Mouse (Mus musculus) adrenal gland, postnatal 25 days (tissue): Measurements from ENCODE around the gene Nvl. TPM values are rescaled to one million over a fixed set of nuclear protein-coding genes. Genes with fewer than 3 reads are reported as not detected.

Experiments
- DNase-seq: peaks from one replicate; pipeline ENCODE4 v3.0.0; 2021; ENCODE audit warnings: mixed read lengths
- long read RNA-seq: library from polyadenylated mRNA; stranded (forward); transcript quantifications from one replicate; pipeline ENCODE4 v2.0.0, GENCODE M21; 2021
- total RNA-seq: library from RNA; stranded (reverse); gene quantifications from 2 replicates; pipeline ENCODE4 v1.2.3, GENCODE M21; 2021

The Nvl gene
- 24.6 and 25.4 TPM in 2 replicates for total RNA-seq
- long read RNA-seq, full-length matches to known transcripts, result 4 of 18 reads
- long read RNA-seq, partial matches to known transcripts, result 7 of 18 reads
- long read RNA-seq, other reads (novel, unspliced or antisense), result 7 of 18 reads

DNA sequence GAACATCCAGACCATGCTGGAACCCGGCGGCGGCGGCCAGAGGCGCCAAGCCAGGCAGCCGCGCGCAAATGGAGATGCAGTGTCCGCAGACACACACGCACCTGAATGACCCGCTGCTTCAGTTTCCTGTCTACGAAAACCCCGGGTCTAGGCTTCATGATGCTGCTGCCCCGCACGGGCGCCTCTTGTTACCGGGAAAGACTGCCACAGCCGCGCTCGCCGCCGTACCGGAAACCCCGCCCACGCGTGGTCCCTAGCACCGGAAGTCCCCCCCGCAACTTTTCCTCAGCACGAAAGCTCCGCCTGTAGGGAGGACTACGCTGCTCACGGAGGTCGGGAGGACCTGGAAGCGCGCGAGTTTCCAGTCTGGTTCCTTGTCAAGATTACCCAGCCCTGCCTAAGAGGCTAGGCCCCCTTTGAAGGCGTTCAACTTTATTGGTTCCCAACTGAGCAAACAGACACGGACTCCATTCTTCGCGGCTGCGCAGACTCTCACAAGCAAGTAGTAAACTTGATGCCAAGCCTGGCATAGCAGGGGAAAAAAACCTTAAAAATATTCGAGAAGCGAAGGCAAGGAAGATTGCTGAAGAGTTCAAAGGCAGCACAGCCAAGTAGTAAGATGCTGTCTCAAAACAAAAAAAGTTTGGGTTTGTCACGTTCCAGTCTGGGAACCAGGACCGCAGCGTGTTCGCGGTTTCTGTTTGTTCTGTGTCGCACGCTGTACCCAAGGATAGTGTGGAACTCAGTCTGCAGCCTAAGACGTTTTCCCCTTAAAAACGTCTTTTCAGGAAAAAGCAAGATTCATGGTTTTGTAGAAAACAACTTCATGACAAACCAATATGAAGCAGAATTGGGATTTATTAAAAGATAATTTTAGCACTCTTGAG lies at the start of gene Nvl, which contains the start of gene Cnih4:
Nvl (minus strand) TSS at position 255 of the 887 bp plus-strand sequence.
Cnih4 (plus strand) TSS at position 744 of the 887 bp plus-strand sequence.
- peak; percentile 91 for DNase-seq

DNA sequence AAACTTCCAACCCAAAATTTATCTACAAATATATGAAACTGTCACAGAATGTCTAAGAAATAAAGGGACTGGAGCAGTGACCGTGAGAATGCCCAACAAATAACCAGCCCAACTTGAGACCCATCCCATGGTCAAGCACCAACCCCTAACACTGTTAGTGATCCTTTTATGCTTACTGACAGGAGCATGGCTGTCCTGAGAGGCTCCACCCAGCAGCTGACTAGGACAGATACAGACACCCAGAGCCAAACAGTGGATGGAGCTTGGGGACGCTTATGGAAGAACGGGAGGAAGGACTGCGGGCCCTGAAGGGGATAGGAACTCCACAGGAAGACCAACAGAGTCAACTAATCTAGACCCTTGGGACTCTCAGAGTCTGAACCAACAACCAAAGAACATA lies 44.9 kb upstream of the Nvl start:
- DNase-seq, result no peak

GRCm38 (mm10) chr1:181170210-181170609 lies 26.2 kb upstream of the Nvl start:
- DNase-seq, result no peak

DNA sequence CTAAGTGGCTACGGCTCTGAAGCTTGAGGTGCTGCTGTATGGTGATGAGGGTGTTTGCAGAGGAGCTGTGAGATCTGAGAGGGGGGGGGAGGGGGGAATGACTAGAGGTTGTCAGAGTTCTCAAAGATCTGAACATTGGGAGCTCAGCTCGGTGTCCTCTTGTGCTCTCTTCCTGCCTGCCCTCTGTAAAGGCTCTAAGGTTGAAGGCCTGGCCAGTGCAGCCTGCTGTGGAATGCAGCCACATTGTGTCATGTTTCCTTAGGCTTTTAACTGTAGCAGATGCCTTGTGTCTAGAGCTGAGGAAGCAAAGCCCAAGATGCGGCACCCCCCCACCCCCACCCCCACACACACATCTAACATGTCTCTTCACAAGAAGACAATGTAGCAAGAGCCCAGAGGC lies 24.4 kb upstream of the Nvl start:
- DNase-seq, result no peak

DNA sequence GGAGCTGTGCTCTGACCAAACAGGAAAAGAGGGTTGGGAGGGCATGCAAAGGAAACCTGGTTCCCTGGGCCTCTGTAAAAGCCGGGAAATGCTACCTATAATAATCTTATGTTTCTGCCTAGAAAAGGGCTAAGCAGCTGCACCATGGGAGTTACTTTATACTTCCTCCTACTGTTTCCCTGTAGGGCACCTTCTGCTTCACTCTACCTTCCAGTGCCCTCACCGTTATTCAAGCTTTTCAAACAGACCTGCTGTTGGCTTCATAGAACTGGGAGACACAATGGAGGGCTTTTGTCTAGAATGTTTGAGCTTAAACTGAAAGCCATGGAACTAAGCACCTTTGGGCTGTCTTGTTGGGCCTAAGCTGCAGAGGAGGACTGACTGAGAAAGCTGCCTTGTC lies 23.8 kb upstream of the Nvl start:
- DNase-seq, result no peak

GRCm38 (mm10) chr1:181151541-181151940 lies 7.5 kb upstream of the Nvl start:
- DNase-seq, result no peak

GRCm38 (mm10) chr1:181150827-181151534 lies 7.0 kb upstream of the Nvl start:
- DNase-seq, result peak; percentile 90

GRCm38 (mm10) chr1:181150431-181150826 lies 6.4 kb upstream of the Nvl start:
- no peak for DNase-seq

DNA sequence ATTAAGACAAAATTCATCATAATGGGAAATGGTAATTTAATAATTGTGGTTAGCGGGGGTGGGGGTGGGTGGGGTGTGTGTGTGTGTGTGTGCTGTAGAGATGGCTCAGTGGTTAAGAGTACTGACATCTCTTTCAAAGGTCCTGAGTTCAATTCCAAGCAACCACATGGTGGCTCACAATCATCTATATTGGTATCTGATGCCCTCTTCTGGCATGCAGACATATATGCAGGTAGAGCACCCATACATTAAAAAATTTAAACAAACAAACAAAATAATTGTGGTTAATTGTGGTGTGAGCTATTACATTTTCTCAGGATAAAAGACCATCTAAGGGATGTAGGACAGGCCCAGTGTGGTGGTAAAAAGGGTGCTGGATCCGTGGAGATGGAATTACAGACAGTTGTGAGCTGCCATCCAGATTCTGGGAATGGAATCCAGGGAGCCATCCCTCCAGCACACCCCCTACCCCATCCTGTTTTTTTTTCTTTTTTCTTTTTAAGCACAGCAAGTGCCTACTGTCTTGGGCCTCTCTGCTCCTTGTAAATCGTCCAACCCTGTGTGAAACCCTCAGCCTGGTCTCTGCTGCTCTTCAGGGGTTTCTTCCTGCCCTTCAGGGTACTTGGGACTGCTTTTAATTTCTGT lies 5.5 kb upstream of the Nvl start:
- no peak for DNase-seq

- DNase-seq, result no peak
Observed at GRCm38 (mm10) chr1:181148540-181148939, 4.5 kb upstream of the Nvl start.

- DNase-seq, result no peak
Observed at GRCm38 (mm10) chr1:181146187-181146586, 2.2 kb upstream of the Nvl start.

GRCm38 (mm10) chr1:181144966-181145365 lies 962 bp upstream of the Nvl start:
- DNase-seq, result no peak

GRCm38 (mm10) chr1:181143609-181143949 lies 425 bp downstream of the Nvl start:
- DNase-seq, result no peak

GRCm38 (mm10) chr1:181138730-181139129 lies 5.3 kb downstream of the Nvl start:
- no peak for DNase-seq

DNA sequence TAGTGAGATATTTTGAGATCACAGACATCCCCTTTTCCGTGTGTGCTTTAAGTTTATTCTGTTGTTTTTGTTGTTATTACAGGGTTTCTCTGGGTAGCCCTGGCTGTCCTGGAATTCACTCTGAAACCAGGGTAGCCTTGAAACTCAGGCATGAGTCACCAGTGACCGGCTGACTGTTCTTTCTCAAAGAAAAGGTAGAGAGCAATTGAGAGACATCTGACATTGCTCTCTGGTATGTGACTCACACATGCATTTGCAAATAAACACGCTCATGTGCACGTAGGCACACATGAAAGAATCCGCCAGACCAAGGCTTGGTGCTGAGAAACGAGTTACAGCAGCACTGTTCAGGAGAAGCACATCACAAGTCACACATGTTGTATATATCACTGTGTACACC lies 12.1 kb downstream of the Nvl start:
- DNase-seq, result peak; percentile 44

- DNase-seq, result peak; percentile 24
Observed at GRCm38 (mm10) chr1:181126766-181127165, 17.2 kb downstream of the Nvl start.

DNA sequence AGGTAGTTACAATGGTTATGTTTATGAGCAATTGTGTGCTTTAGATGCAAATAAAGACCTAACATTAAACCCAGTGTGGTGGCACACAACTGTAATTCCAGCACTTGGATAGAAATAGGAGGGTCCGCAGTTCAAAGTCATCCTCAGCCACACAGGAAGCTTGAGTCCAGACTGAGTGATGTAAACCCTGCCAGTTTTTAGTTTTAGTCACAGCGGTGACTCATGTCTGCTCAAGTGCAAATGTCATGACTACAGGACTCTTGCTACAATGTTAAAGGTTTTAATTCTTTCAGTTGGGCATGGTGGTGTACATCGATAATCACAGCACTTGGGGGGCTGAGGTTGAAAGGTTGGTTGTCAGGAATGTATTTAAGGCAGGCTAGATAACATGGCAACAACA lies 18.1 kb downstream of the Nvl start:
- no peak for DNase-seq

- no peak for DNase-seq
Observed at GRCm38 (mm10) chr1:181124145-181124544, 19.9 kb downstream of the Nvl start.

DNA sequence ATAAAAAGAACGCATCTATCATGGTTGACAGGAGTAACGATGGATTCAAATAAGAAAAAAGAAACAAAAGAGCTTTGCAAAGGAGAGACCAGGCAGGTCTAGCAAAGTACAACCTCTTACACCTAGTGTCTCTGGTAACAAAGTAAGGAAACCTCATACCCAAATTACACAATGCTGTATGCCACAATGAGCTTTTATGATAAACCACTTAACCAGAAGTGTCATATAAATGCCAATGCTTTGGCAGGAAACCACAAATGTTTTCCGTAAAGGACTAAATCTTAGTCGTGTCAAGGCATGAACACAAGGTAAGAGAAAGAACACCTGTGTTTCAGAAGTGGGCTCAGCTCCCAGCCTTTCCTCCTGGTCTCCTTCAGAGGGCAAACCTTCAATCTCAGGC lies 26.9 kb downstream of the Nvl start:
- DNase-seq, result no peak

GRCm38 (mm10) chr1:181090048-181090447 lies 54.0 kb downstream of the Nvl start:
- DNase-seq, result no peak

- no peak for DNase-seq
Observed at GRCm38 (mm10) chr1:181084021-181084420, 60.0 kb downstream of the Nvl start.

GRCm38 (mm10) chr1:181073075-181073474 lies 70.9 kb downstream of the Nvl start:
- no peak for DNase-seq

DNA sequence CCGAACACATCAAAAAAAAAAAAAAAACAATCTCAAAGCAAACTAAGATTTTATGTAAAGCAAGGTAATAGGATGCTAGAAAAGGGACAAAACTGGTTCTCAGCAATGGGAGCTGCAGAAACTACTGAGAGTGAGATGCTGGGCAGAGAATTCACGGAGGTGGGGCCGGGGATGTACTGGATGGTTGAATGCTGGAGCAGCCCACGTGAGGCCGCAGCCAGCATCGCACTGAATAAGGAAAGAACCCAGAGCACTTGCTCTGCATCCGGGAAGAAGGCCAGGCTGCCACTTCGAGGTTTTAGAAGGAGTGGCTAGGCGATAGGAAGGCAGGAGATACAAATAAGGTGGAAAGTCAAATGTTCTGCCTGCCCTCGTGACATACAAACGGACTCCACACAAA lies 74.3 kb downstream of the Nvl start:
- DNase-seq, result no peak
